Mouse (Mus musculus) limb, embryonic 10.5 days (tissue): ENCODE data around the gene Avpi1. TPM values are rescaled to one million over a fixed set of nuclear protein-coding genes. Genes with fewer than 3 reads are reported as not detected.

ENCODE experiments used
- DNase-seq: peaks from one replicate; pipeline ENCODE4 v3.0.0-alpha.2; 2017; ENCODE audit warnings: low spot score
- H3K27ac ChIP-seq: fragments of 300-500 bp; sonication (generic); 2 replicates; pipeline ENCODE4 v1.5.1; 2016; ENCODE audit warnings: mild to moderate bottlenecking
- H3K27me3 ChIP-seq: fragments of 300-500 bp; sonication (generic); 2 replicates; pipeline ENCODE4 v1.6.1; 2016; ENCODE audit warnings: low read depth, mild to moderate bottlenecking; ENCODE audit not compliant: poor library complexity, severe bottlenecking
- H3K36me3 ChIP-seq: fragments of 300-500 bp; sonication (generic); 2 replicates; pipeline ENCODE4 v1.6.1; 2016; ENCODE audit warnings: mild to moderate bottlenecking, moderate library complexity
- H3K4me1 ChIP-seq: fragments of 300-500 bp; sonication (generic); 2 replicates; pipeline ENCODE4 v1.6.1; 2016
- H3K4me3 ChIP-seq: fragments of 300-500 bp; sonication (generic); 2 replicates; pipeline ENCODE4 v1.5.1; 2016; ENCODE audit warnings: mild to moderate bottlenecking, moderate library complexity
- H3K9me3 ChIP-seq: fragments of 300-500 bp; sonication (generic); replicated peaks from 2 replicates; pipeline ENCODE4 v1.6.1; 2016; ENCODE audit warnings: mild to moderate bottlenecking
- WGBS: fragments of 180-500 bp; shearing (Covaris S2); methylation state at CpG from one replicate; pipeline ENCODE4 v1.1.7; 2016; 5-methylcytosine and 5-hydroxymethylcytosine counted together
- polyA plus RNA-seq: library from polyadenylated mRNA; unstranded; fragments of >200 nt; fragmentation: Nextera tagmentation; extraction: Ambion mirVana; gene quantifications from 2 replicates; pipeline ENCODE4 v1.2.1, GENCODE M21; 2016

Gene Avpi1
- polyA plus RNA-seq, 1 experiment from 2014 or later = 25.0 TPM

- 54% methylated on average over 12 of the region's 12 CpGs for WGBS
These were observed 28.8 kb upstream of the Avpi1 start for GRCm38 (mm10) chr19:42157493-42158237.

GRCm38 (mm10) chr19:42151990-42152389, 23.1 kb upstream of the Avpi1 start:
- 6% methylated on average over 6 of the region's 6 CpGs for WGBS
- H3K36me3 ChIP-seq = peaks cover 10% of the 10 kb centered on the region
- H3K27ac ChIP-seq = no peak overlapping the region
- no peak overlapping the region for H3K4me3 ChIP-seq
- peak; percentile 87 for DNase-seq
- H3K27me3 ChIP-seq = peaks cover 16% of the 10 kb centered on the region
- no peaks in the 10 kb centered on the region for H3K9me3 ChIP-seq
- peaks cover 41% of the 10 kb centered on the region for H3K4me1 ChIP-seq

More at GRCm38 (mm10) chr19:42157493-42158237, 28.8 kb upstream of the Avpi1 start:
- no peak for DNase-seq
- peaks cover 11% of the 10 kb centered on the region; the same call in 1 of the 2 replicates for H3K4me1 ChIP-seq
- peak overlapping the region; percentile 39 for H3K27ac ChIP-seq
- H3K27me3 ChIP-seq = no peaks in the 10 kb centered on the region
- no peaks in the 10 kb centered on the region for H3K36me3 ChIP-seq
- H3K4me3 ChIP-seq = no peak overlapping the region
- no peaks in the 10 kb centered on the region for H3K9me3 ChIP-seq

- no peak for DNase-seq
- 16% methylated on average over 7 of the region's 7 CpGs for WGBS
- H3K4me3 ChIP-seq = peak overlapping the region; percentile 82
- peaks cover 16% of the 10 kb centered on the region for H3K27me3 ChIP-seq
- H3K27ac ChIP-seq = peak overlapping the region; percentile 91
- peaks cover 45% of the 10 kb centered on the region for H3K4me1 ChIP-seq
- H3K36me3 ChIP-seq = peaks cover 10% of the 10 kb centered on the region
- no peaks in the 10 kb centered on the region for H3K9me3 ChIP-seq
These were observed 19.7 kb upstream of the Avpi1 start for GRCm38 (mm10) chr19:42148569-42148860.

GRCm38 (mm10) chr19:42147769-42148568, 19.1 kb upstream of the Avpi1 start:
- peak overlapping the region; percentile 91 for H3K27ac ChIP-seq
- H3K9me3 ChIP-seq = no peaks in the 10 kb centered on the region
- peaks cover 45% of the 10 kb centered on the region for H3K4me1 ChIP-seq
- peak overlapping the region; percentile 82 for H3K4me3 ChIP-seq
- H3K36me3 ChIP-seq = peaks cover 10% of the 10 kb centered on the region
- peak; percentile 78 for DNase-seq
- under 1% methylated on average over 63 of the region's 63 CpGs for WGBS
- peaks cover 16% of the 10 kb centered on the region for H3K27me3 ChIP-seq

GRCm38 (mm10) chr19:42147170-42147768, 18.4 kb upstream of the Avpi1 start, which contains the start of gene Marveld1:
TSS of gene Marveld1 (plus strand) at chr19:42147400.
- H3K27me3 ChIP-seq = peaks cover 16% of the 10 kb centered on the region
- H3K9me3 ChIP-seq = no peaks in the 10 kb centered on the region
- 8% methylated on average over 52 of the region's 57 CpGs for WGBS
- peaks cover 45% of the 10 kb centered on the region for H3K4me1 ChIP-seq
- H3K36me3 ChIP-seq = peaks cover 10% of the 10 kb centered on the region
- DNase-seq = peak; percentile 71
- H3K4me3 ChIP-seq = peak within 1 kb of the TSS; percentile 82
- peak within 1 kb of the TSS; percentile 91 for H3K27ac ChIP-seq

GRCm38 (mm10) chr19:42146276-42147010, 17.6 kb upstream of the Avpi1 start:
- peaks cover 37% of the 10 kb centered on the region for H3K4me1 ChIP-seq
- H3K4me3 ChIP-seq = peak overlapping the region; percentile 82
- H3K27ac ChIP-seq = peak overlapping the region; percentile 91
- no peak for DNase-seq
- WGBS = 91% methylated on average over 9 of the region's 9 CpGs
- H3K27me3 ChIP-seq = peaks cover 16% of the 10 kb centered on the region
- H3K36me3 ChIP-seq = peaks cover 10% of the 10 kb centered on the region
- no peaks in the 10 kb centered on the region for H3K9me3 ChIP-seq

- WGBS = 93% methylated on average over 2 of the region's 2 CpGs
These were observed 16.9 kb upstream of the Avpi1 start for GRCm38 (mm10) chr19:42145731-42146130.

GRCm38 (mm10) chr19:42145210-42145609, 16.4 kb upstream of the Avpi1 start:
- Histone ChIP-seq H3K36me3 (0 out of 2 replicates have a peak, but pooled peaks cover 2% of the 10 kb centered on the region), H3K4me3 (no peak overlapping the region), H3K4me1 (peaks cover 30% of the 10 kb centered on the region), H3K27ac (no peak overlapping the region), H3K27me3 (peaks cover 16% of the 10 kb centered on the region), H3K9me3 (no peaks in the 10 kb centered on the region)
- 74% methylated on average over 4 of the region's 4 CpGs for WGBS
- DNase-seq = no peak

More at GRCm38 (mm10) chr19:42145731-42146130, 16.9 kb upstream of the Avpi1 start:
- H3K27me3 ChIP-seq = peaks cover 16% of the 10 kb centered on the region
- H3K4me3 ChIP-seq = no peak overlapping the region
- DNase-seq = no peak
- no peaks in the 10 kb centered on the region for H3K9me3 ChIP-seq
- peaks cover 3% of the 10 kb centered on the region; the same call in 1 of the 2 replicates for H3K36me3 ChIP-seq
- H3K27ac ChIP-seq = no peak overlapping the region
- peaks cover 34% of the 10 kb centered on the region for H3K4me1 ChIP-seq

- Histone ChIP-seq H3K4me1 (peaks cover 27% of the 10 kb centered on the region), H3K27me3 (peaks cover 15% of the 10 kb centered on the region), H3K4me3 (no peak overlapping the region), H3K27ac (no peak overlapping the region), H3K36me3 (0 out of 2 replicates have a peak, but pooled peaks cover 2% of the 10 kb centered on the region), H3K9me3 (no peaks in the 10 kb centered on the region)
- WGBS = 31% methylated on average over 8 of the region's 8 CpGs
- DNase-seq = peak; percentile 90
These were observed 15.8 kb upstream of the Avpi1 start for GRCm38 (mm10) chr19:42144541-42145167.

GRCm38 (mm10) chr19:42144067-42144466, 15.2 kb upstream of the Avpi1 start:
- DNase-seq = no peak
- no peaks in the 10 kb centered on the region for H3K9me3 ChIP-seq
- peaks cover 9% of the 10 kb centered on the region for H3K27me3 ChIP-seq
- 61% methylated on average over 6 of the region's 6 CpGs for WGBS
- no peak overlapping the region for H3K27ac ChIP-seq
- H3K4me1 ChIP-seq = peaks cover 21% of the 10 kb centered on the region
- no peaks in the 10 kb centered on the region for H3K36me3 ChIP-seq
- H3K4me3 ChIP-seq = no peak overlapping the region

- WGBS = 87% methylated on average over 2 of the region's 2 CpGs
- H3K27me3 ChIP-seq = no peaks in the 10 kb centered on the region; the same call in none of the 2 replicates
These were observed 13.9 kb upstream of the Avpi1 start for GRCm38 (mm10) chr19:42142757-42143156.

GRCm38 (mm10) chr19:42141998-42142397, 13.1 kb upstream of the Avpi1 start:
- no peak for DNase-seq
- Histone ChIP-seq H3K27ac (no peak overlapping the region), H3K4me1 (peaks cover 4% of the 10 kb centered on the region), H3K9me3 (no peaks in the 10 kb centered on the region), H3K27me3 (no peaks in the 10 kb centered on the region; the same call in none of the 2 replicates), H3K4me3 (no peak overlapping the region), H3K36me3 (no peaks in the 10 kb centered on the region)
- WGBS = 82% methylated on average over 3 of the region's 3 CpGs

More at GRCm38 (mm10) chr19:42142757-42143156, 13.9 kb upstream of the Avpi1 start:
- no peak for DNase-seq
- Histone ChIP-seq H3K9me3 (no peaks in the 10 kb centered on the region), H3K27ac (no peak overlapping the region), H3K4me1 (peaks cover 8% of the 10 kb centered on the region), H3K4me3 (no peak overlapping the region), H3K36me3 (no peaks in the 10 kb centered on the region)
